Mouse (Mus musculus) heart, postnatal 4 days (tissue): ENCODE measurements around the gene Hmga1b. TPM values are rescaled to one million over a fixed set of nuclear protein-coding genes. Genes with fewer than 3 reads are reported as not detected.
A peak's percentile ranks its signal among the peaks of the same experiment; 100 is the strongest.
"Not testable (repeated sequence)": the region's sequence is repeated elsewhere in the genome, so short reads cannot be mapped to it uniquely, and the experiment has no call there.

Source experiments
- DNase-seq: peaks from one replicate; pipeline ENCODE4 v3.0.0; 2021
- total RNA-seq, 2 experiments: library from RNA; stranded (reverse); gene quantifications; 2 replicates each; pipeline ENCODE4 v1.2.3; 2021

Hmga1b gene
- total RNA-seq, result 10 to 100 TPM; 37.1 to 47.2 TPM

DNA sequence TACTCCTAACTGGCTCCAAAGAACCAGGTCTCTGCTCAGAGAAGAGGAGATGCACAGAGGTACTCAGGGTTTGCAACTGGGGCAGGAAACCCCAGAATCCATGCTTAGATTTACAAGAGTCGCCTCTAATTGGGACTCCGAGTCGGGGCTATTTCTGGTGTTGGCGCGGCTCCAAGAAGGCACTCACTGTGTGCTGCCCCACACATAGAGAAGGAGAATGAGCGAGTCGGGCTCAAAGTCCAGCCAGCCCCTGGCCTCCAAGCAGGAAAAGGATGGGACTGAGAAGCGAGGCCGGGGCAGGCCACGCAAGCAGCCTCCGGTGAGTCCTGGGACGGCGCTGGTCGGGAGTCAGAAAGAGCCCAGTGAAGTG, at the start of gene Hmga1b:
Gene Hmga1b (plus strand): TSS at position 123 of the 370 bp plus-strand sequence.
- DNase-seq, result not testable (repeated sequence)

DNA sequence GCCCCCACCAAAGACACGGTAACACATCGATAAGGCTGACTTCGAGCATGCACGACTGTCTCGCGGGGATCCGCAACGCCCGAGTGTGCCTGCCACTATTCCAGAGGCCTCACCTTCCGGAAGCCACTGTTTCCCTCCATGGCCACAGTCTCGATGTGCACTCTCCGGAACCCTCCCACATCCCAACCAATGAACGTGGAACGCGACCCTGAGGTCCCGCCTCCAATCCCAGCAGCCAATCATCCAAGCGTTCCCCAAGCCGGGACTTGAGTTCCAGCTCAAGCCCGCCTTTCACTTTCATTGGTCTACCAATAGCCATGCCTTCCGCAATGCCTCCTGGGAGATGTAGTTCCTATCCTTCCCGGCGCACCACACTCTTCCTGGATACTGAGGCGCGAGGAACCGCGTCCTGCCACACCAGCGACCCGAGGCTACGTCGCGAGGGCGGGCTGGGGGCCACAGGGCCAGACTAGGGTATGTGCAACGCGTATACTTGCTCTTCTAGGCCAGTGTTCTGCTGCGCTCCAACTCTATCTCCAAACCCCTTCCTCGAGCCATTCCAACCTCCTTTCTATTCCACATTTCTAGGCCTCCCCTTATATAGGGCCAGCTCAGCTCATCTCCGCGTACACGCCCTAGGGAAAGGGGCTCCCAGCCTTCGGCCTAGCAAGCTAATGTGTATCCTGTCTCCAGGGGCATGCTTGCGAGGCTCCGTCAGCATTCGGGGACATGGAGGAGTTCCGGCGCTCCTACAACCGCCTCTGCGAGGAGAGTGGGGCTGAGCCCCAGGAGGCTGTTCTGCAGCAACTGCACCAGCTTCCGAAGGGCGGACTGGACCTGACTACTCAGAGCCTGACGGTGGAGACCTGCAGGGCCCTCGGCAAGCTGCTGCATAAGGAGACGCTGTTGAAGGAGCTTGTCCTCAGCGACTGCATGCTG, 48.7 kb upstream of the Hmga1b start, which contains the start of the genes Cenpx and Lrrc45:
Gene Cenpx (minus strand): TSS at position 159 of the 939 bp plus-strand sequence.
Gene Lrrc45 (plus strand): TSS at position 346 of the 939 bp plus-strand sequence.
- peak; percentile 97 for DNase-seq

DNA sequence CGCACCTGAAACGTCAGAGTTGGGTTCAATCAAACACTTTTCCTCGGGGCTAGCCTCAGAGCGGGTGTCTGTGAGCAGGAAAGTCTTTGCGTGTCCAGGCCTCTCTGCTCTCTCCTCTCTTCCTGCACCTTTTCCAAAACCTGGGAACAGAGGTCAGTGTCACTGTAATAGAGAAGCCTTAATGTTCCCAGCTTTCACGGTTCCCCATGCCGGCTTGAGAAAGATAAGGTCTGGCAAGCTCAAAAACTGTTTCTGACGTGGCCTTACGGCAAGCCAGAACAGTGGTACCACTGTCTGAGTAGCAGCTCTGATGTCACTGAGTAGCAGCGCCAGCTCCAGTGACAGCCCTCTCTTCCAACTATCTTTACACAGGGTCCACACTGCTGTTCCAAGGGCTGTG, 48.0 kb upstream of the Hmga1b start:
- DNase-seq, result no peak

DNA sequence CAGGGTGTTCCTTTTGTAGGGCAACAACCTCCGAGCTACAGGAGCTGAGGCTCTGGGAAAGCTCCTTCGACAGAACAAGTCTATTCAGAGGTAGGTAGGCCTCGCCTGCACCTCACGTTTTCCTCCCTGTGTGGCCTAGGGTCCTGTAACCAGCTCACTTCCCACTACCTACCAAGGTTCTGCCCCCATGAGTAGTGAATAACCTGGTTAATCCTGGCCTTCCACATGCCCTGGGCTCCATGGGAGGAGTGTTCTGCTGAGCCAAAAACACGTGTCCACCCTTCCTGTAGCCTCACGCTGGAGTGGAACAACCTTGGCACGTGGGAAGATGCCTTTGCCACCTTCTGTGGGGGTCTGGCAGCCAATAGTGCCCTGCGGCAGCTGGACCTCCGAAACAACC, 47.5 kb upstream of the Hmga1b start:
- no peak for DNase-seq

DNA sequence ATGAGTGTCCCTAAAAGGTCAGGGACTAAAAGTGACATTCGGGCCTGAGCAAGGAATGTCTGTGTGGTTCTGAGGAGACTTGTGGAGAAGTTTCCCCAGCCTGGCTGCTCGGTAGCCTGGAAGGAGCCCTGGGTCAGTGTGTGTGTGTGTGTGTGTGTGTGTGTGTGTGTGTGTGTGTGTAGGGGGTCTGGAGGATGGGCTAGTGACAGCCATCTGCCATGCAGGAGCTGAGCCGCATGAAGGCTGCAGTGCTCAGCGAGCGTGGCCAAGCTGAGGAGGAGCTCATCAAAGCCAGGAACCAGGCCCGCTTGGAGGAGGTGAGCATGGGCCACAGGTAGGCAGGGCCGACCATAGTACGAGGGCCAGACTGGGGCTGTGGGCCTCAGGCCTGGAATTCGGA, 43.4 kb upstream of the Hmga1b start:
- DNase-seq, result no peak

DNA sequence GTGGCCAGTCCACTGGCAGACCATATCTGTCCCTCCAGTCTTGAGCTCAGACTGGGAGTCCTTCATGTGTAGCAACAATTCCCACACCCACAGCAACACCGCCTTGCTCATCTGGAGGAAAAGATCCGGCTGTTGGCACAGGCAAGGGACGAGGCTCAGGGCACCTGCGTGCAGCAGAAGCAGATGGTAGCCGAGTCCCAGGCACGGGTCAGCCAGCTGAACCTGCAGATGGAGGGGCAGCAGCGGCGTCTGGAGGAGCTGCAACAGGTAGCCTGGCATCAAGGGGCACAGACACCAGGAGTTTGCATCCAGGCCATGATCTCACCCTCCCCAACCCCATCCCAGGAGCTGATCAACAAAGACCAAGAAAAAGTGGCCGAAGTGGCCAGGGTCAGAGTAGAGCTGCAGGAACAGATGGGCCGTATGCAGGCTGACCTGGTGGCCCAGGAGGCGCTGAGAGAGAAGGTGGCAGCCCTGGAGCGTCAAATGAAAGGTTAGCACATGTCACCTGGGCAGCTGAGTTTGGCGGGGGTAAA, 42.7 kb upstream of the Hmga1b start:
- no peak for DNase-seq

DNA sequence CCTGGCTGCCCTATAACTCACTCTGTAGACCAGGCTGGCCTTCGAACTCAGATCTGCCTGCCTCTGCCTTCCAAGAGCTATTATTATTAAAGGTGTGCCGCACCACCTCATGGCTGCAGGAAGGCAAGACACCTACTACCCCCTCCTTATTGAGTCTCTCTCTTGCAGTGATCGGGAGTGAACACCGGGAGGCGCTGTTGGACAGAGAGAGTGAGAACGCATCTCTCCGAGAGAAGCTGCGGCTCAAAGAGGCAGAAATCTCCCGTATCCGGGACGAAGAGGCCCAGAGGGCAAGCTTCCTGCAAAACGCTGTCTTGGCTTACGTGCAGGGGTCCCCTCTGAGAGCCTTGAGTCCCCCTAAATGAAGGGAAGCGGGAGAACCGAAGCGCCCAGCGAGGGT, 42.1 kb upstream of the Hmga1b start:
- DNase-seq, result peak; percentile 96

DNA sequence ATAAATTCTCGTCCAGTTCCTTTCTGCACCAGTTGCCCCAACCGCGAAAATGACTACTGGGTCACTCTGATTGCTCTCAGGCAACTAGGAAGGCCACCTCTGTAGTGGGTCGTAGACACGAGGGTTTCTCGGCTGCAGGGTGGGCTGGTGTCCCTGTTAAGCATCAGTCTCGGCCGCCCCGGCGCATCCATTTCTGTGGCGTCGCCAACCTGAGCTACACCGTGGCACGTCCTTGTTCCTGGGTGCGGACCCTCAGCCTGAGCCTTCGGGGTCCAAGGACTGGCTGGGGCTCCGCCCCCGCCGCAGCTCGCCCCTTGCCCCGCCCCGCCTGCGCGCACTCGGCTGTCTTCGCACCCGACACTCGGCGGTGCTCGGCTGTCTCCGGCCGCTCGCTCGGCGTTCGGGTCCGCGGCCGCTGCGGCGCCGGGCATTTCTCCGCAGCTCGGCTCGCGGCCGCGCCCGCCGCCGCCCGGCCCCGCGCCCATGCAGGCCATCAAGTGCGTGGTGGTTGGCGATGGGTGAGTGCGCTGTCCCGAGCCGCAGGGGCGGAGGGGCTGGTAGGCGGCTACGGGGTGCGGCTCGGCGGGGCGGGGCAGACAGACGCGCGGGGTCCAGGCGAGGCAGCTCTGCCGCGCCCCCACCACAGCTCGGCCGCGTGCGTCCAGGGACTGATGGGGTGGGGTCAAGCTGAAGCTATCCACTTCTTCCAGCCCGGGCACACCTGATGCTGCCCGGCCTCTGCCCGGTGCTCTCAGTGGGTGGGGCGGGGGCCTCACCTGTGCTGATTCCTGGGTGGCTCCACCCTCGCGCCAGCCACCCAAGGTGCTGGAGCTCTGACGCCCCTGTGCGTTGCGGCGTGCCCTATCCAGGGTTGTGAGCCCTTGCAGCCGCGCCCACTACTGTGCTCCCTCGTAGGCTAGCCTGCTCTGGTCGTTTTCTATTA, 41.2 kb upstream of the Hmga1b start, which contains the start of gene Rac3:
Gene Rac3 (plus strand): TSS at position 347 of the 943 bp plus-strand sequence.
- DNase-seq, result peak; percentile 71

DNA sequence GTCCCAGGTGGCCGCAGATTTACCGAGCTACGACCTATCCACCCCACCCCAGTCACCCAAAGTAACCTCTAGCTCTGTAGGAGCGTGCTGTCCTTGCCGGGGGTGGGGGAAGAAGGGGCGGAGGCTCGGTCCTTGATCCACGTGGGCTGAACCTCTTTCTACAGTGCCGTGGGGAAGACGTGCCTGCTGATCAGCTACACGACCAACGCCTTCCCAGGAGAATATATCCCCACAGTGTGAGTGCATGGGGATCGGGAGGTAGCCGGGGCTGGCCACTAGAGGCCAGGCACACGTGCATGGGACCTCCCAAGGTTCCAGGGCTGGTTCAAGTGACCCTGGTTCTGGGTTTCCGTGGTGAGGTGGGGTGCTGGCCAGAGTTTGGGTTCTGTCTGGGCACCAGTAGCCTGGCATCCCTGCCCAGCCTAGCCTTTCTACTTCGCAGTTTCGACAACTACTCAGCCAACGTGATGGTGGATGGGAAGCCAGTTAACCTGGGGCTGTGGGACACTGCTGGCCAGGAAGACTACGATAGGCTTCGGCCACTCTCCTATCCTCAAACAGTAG, 40.4 kb upstream of the Hmga1b start:
- no peak for DNase-seq

DNA sequence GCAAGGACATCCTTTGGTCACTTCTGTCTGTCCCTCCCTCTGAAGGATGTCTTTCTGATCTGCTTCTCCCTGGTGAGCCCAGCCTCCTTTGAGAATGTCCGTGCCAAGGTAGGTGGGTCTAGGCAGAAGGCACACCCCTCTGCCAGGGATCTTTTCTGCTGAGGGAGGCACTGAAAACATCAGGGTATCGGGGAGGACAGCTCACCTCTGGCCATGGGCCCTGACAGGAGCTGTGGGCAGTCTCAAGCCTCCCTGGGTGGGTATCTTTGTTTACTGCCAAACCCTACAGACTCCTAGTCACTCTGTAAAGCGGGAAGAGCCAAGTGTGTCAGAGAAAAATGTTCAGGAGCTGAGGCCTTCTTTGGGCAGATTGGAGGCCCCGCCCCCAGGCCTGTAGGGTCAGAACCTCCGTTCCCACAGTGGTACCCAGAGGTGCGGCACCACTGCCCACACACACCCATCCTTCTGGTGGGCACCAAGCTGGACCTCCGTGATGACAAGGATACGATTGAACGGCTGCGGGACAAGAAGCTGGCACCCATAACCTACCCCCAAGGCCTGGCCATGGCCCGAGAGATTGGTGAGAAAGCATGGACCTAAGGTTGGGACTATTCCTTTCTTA, 39.7 kb upstream of the Hmga1b start:
- no peak for DNase-seq

DNA sequence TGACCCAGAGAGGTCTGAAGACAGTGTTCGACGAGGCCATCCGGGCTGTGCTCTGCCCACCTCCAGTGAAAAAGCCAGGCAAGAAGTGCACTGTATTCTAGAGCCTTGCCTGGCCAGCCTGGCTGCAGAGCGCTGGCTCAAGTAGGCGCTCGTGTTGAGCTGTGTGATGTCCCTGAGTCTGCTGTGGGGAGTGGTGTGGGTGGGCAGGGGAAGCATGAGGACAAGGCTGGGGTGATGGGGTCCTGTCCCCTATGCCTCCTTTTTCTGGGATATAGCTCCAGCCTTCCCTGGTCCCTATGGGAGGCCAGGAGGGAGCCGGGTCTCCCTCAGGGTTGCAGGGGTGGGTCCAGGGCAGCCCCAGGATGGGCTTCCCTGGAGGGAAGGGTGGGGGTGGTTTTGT, 39.1 kb upstream of the Hmga1b start:
- DNase-seq, result no peak

DNA sequence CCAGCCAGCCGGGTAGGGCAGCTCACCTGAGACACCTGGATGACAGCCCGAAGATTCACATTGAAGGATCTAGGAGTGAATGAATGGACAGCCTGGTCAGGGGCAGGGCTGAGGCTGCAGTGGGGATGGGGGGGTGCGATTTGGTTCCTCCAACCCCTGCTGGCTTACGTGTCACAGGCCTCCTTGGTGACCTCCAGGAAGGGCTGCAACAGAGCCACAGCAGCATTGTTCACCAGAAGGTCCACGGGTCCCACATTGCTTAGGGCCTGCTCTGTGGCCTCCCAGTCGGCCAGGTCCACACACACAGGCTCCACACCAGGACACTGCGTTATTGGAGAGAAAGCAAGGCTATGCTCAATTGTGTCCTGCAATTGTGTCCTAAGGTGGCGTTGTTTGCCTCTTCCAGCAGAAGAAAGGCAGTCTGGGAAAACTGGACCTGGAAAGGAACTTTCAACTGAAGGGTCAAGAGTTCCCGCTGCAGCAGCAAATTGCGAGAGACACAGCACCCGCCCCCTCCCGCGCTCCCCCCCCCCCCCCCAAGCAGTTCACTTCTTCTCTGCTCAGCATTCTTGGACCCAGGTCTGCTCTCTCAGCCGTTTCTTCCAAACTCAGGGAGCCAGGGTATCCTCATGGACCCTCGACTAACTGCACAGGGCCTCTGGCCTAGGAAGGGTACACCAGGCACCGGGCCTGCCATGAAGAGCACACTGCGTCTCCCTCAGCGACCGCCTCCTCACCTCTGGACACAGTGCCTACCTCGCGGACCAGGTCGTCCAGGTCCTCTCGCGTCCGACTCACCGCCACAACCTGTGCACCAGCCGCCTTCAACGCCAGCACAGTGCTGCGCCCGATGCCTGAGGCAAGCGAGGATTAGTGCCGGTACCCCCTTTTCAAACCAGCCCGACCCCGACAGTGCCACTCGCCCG, 36.1 kb upstream of the Hmga1b start:
- DNase-seq, result no peak

DNA sequence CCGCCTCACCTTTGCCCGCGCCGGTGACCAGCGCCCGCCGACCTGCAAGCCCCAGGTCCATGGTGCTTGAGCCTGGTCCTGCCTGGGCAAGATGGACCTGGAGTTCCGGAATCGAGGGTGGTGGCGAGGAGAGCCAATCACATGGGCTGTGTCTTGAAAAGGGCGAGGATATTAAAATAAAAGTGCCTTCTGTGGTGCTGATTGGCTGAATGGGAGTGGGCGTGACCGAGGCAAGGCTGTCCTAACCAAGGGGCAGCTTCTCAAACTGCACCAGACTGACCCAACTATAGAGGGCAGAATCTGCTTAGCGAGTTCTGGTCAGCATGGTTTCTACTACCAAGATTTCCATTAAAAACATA, 35.4 kb upstream of the Hmga1b start, which contains the start of gene Dcxr:
Gene Dcxr (minus strand): TSS at position 113 of the 359 bp plus-strand sequence.
- peak; percentile 87 for DNase-seq

DNA sequence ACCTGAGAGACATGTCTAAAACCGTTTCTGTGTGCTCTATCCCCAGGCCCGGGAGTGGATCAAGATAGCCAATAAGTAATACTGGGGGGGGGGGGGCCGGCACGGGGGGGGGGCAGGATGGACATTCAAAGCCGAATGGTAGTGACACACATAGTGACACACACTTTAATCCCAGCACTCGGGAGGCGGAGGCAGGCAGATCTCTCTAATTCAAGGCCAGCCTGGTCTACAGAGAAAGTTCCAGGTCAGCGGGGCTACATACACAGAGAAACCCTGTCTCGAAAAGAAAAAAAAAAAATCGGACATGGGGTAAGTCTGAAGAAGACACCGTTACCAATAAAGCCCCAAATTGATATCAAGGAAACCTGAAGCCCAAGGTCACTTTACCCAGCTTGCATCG, 35.0 kb upstream of the Hmga1b start:
- DNase-seq, result no peak

DNA sequence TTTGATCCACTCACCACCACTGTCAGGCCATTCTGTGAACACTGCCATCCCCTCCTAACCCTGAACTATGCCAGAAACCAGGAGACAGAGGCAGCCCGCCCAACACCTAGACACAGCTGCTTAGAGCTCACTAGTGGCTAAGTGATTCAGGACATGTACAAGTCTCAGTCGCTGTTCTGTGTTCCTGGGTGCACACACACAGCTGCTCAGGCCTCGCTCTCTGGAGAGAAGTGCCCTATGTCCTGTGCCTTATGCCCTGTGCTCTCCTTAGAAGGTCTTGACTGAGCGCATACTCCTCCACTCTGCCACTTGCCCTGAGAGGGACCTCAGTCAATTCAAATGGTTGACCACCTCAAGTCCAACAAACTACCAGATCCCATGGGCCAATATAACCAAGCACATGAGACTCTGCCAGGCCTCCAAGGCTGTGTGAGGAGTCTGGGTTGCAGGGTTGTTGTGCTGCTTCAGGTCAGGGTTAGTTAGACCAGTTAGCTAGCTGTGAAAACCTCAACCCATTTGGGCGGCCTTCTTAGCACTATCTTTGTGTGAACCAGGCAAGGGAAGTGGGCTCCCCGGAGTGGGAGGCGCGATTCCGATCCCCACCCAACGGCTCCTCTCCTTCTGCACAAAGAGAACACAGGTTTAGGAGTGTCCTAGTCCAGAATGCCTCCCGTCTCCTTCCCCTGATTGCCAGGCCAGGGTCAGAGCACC, 33.9 kb upstream of the Hmga1b start:
- no peak for DNase-seq

DNA sequence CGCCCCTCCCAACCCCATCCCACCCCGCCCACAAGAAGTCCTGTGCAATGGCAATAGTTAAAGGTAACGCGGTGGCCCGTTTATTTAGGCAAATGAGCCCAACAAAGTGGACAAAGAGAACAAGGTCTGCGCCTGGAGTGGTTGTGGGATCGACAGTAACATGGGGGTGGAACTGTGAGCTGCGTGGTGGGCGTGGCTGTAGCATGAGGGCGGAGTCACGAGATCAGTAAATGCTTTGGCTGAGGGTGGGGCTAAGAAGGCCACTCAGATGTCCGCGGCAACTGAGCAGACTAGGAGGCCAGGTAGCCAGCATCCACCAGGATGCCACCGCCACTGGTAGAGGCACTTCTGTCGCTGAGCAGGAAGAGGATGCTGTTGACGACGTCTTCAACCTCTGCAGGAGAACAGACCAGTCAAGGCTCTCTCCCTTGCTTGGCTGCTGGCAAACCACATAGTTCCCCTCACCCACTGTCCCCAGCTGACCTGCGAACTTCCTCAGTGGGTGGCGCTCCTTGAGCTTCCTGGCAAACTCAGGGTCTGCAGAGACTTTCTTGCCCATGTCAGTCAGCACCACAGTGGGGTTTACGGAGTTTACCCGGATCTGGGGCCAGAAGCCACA, 33.1 kb upstream of the Hmga1b start:
- DNase-seq, result peak; percentile 37

DNA sequence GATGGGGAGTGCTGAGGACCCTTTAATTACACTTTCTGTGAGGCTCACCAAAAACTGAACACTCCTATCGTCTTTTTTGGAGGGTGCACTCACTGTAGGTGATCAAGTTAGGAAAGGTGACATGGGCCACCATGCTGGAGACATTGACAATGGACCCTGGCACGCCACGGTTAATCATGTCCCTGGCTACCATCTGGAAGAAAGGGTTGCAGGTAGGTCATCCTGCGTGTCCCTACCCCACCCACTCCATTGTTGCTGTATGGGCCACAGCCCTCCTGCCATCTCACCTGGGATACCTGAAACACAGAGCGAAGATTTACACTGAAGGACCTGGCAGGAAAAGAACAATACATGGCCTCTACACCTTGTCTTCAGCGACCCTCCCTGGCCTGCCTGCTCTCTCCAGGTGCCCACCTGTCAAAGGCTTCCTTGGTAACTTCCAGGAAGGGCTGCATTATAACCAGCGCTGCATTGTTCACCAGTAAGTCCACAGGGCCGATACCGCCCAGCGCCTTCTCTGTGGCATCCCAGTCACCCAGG, 32.2 kb upstream of the Hmga1b start:
- DNase-seq, result no peak

DNA sequence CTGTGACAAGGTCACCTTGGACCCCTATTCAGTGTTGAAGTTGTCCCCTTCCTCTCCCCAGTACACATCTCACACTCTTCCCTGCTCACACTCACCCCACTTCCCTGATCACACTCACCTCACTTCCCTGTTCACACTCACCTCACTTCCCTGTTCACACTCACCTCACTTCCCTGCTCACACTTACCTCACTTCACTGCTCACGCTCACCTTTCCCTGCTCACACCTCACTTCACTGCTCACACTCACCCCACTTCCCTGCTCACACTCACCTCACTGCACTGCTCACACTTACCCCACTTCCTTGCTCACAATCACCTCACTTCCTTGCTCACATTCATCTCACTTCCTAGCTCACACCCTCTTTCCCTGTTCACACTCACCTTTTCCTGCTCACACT, 31.2 kb upstream of the Hmga1b start:
- no peak for DNase-seq
